Mouse (Mus musculus) stomach, postnatal 0 days (tissue): ENCODE results near the gene 1700003E16Rik. TPM values are rescaled to one million over a fixed set of nuclear protein-coding genes. Genes with fewer than 3 reads are reported as not detected.
A peak's percentile ranks its signal among the peaks of the same experiment; 100 is the strongest.

Source experiments
- ATAC-seq: fragments of 200-750 bp; cut with Nextera tagmentation; 2 replicates; pipeline ENCODE4 v1.8.0; 2017; ENCODE audit not compliant: low FRiP score, low TSS enrichment
- DNase-seq: peaks from one replicate; pipeline ENCODE4 v3.0.0-alpha.2; 2016; ENCODE audit warnings: low spot score
- H3K27ac ChIP-seq: fragments of 300-500 bp; sonication (generic); replicated peaks from 2 replicates; pipeline ENCODE4 v1.5.1; 2014; ENCODE audit warnings: mild to moderate bottlenecking, control low read depth
- H3K27me3 ChIP-seq: fragments of 300-500 bp; sonication (generic); 2 replicates; pipeline ENCODE4 v1.6.1; 2014; ENCODE audit warnings: low read length; ENCODE audit not compliant: control insufficient read depth, insufficient read depth
- H3K36me3 ChIP-seq: fragments of 300-500 bp; sonication (generic); 2 replicates; pipeline ENCODE4 v1.6.1; 2014; ENCODE audit warnings: low read length, mixed read lengths; ENCODE audit not compliant: control insufficient read depth, insufficient read depth
- H3K4me1 ChIP-seq: fragments of 300-500 bp; sonication (generic); replicated peaks from 2 replicates; pipeline ENCODE4 v1.6.1; 2014; ENCODE audit warnings: antibody characterized with exemption; ENCODE audit not compliant: control insufficient read depth, insufficient read depth
- H3K4me2 ChIP-seq: fragments of 300-500 bp; sonication (generic); replicated peaks from 2 replicates; pipeline ENCODE4 v1.6.1; 2014; ENCODE audit warnings: low read depth, mild to moderate bottlenecking, control low read depth, moderate library complexity
- H3K4me3 ChIP-seq: fragments of 300-500 bp; sonication (generic); 2 replicates; pipeline ENCODE4 v1.5.1; 2014; ENCODE audit warnings: low read depth, low read length, control low read depth
- H3K9ac ChIP-seq: fragments of 300-500 bp; sonication (generic); 2 replicates; pipeline ENCODE4 v1.6.1; 2014; ENCODE audit warnings: mild to moderate bottlenecking, low read length, control low read depth, mixed read lengths
- H3K9me3 ChIP-seq: fragments of 300-500 bp; sonication (generic); 2 replicates; pipeline ENCODE4 v1.6.1; 2016; ENCODE audit warnings: low read length; ENCODE audit not compliant: control insufficient read depth
- CTCF ChIP-seq: IDR thresholded peaks from 2 replicates; pipeline ENCODE4 v1.5.1; 2016; ENCODE audit warnings: antibody characterized with exemption, low read depth, mild to moderate bottlenecking, moderate library complexity
- EP300 ChIP-seq: optimal IDR thresholded peaks from 2 replicates; pipeline ENCODE3; 2016; ENCODE audit warnings: antibody characterized with exemption
- WGBS: fragments of 180-500 bp; shearing (Covaris S2); extraction: QIAGEN DNeasy Blood & Tissue Kit; methylation state at CpG from one replicate; pipeline ENCODE4 v1.1.7; 2014; 5-methylcytosine and 5-hydroxymethylcytosine counted together
- polyA plus RNA-seq: library from polyadenylated mRNA; unstranded; fragments of >200 nt; fragmentation: Nextera tagmentation; extraction: Ambion mirVana; gene quantifications from 2 replicates; pipeline ENCODE4 v1.2.1, GENCODE M21; 2015

1700003E16Rik gene
- polyA plus RNA-seq, 1 experiment from 2014 or later, result 1.1 TPM

- Histone ChIP-seq H3K4me1 (no peaks in the 10 kb centered on the region), H3K4me3 (no peak overlapping the region), H3K9ac (no peak overlapping the region), H3K27ac (no peak overlapping the region), H3K4me2 (no peak overlapping the region), H3K36me3 (no peaks in the 10 kb centered on the region), H3K27me3 (no peaks in the 10 kb centered on the region), H3K9me3 (no peaks in the 10 kb centered on the region)
- TF ChIP-seq EP300, result no peak
- TF ChIP-seq CTCF, result no peak
- 0 out of 2 replicates have a peak, but pooled peaks have one; percentile 13 for ATAC-seq
- 87% methylated on average over 2 of the region's 2 CpGs for WGBS
- DNase-seq, result no peak
These were observed 51.8 kb downstream of the 1700003E16Rik start for GRCm38 (mm10) chr6:83208050-83208400.

- Histone ChIP-seq H3K4me1 (no peaks in the 10 kb centered on the region), H3K9me3 (no peaks in the 10 kb centered on the region), H3K27me3 (no peaks in the 10 kb centered on the region), H3K27ac (no peak overlapping the region), H3K9ac (no peak overlapping the region), H3K36me3 (no peaks in the 10 kb centered on the region), H3K4me3 (no peak overlapping the region), H3K4me2 (no peak overlapping the region)
- WGBS, result 11% methylated on average over 2 of the region's 2 CpGs
- TF ChIP-seq EP300 (no peak), CTCF (no peak)
- no peak for ATAC-seq
- no peak for DNase-seq
These were observed 54.3 kb downstream of the 1700003E16Rik start for GRCm38 (mm10) chr6:83210495-83210894.

- Histone ChIP-seq H3K36me3 (no peaks in the 10 kb centered on the region), H3K9me3 (no peaks in the 10 kb centered on the region), H3K4me1 (no peaks in the 10 kb centered on the region), H3K9ac (no peak overlapping the region), H3K27ac (no peak overlapping the region), H3K27me3 (no peaks in the 10 kb centered on the region), H3K4me3 (no peak overlapping the region), H3K4me2 (no peak overlapping the region)
- no peak for ATAC-seq
- DNase-seq, result no peak
- WGBS, result 33% methylated on average over 5 of the region's 5 CpGs
- TF ChIP-seq CTCF (no peak), EP300 (no peak)
These were observed 55.3 kb downstream of the 1700003E16Rik start for GRCm38 (mm10) chr6:83211526-83211925.

Other genes with a start within 250 kb of the 1700003E16Rik start
- 0.58 and 0.67 TPM in 2 replicates for gene Sema4f, start 216.6 kb upstream of the 1700003E16Rik start, polyA plus RNA-seq
- gene M1ap, start 209.5 kb upstream of the 1700003E16Rik start, polyA plus RNA-seq, result 0.08 and 0.28 TPM in 2 replicates
- gene Dok1, start 122.9 kb upstream of the 1700003E16Rik start, polyA plus RNA-seq, result 8.3 TPM in 2 replicates
- 5.5 and 6.1 TPM in 2 replicates for gene Loxl3, start 122.2 kb upstream of the 1700003E16Rik start, polyA plus RNA-seq
- gene Aup1, start 101.9 kb upstream of the 1700003E16Rik start, polyA plus RNA-seq, result 135 and 150 TPM in 2 replicates
- 31.3 and 35.7 TPM in 2 replicates for gene Htra2, start 101.1 kb upstream of the 1700003E16Rik start, polyA plus RNA-seq
- gene Dqx1, start 98.6 kb upstream of the 1700003E16Rik start, polyA plus RNA-seq, result 5.4 and 5.8 TPM in 2 replicates
- gene Tlx2, start 86.1 kb upstream of the 1700003E16Rik start, polyA plus RNA-seq, result 2.4 TPM in 2 replicates
- 13.1 and 14.0 TPM in 2 replicates for gene Pcgf1, start 78.5 kb upstream of the 1700003E16Rik start, polyA plus RNA-seq
- gene Lbx2, start 70.0 kb upstream of the 1700003E16Rik start, polyA plus RNA-seq, result 0.53 and 0.56 TPM in 2 replicates
- 1.1 and 1.4 TPM in 2 replicates for gene Ccdc142, start 54.8 kb upstream of the 1700003E16Rik start, polyA plus RNA-seq
- 1.1 and 1.3 TPM in 2 replicates for gene Gm42688, start 54.8 kb upstream of the 1700003E16Rik start, polyA plus RNA-seq
- 108 and 117 TPM in 2 replicates for gene Mrpl53, start 47.4 kb upstream of the 1700003E16Rik start, polyA plus RNA-seq
- 23.2 and 24.4 TPM in 2 replicates for gene Mogs, start 40.9 kb upstream of the 1700003E16Rik start, polyA plus RNA-seq
- gene Wbp1, start 34.8 kb upstream of the 1700003E16Rik start, polyA plus RNA-seq, result 57.4 and 59.4 TPM in 2 replicates
- gene Ino80b, start 31.0 kb upstream of the 1700003E16Rik start, polyA plus RNA-seq, result 7.7 and 9.4 TPM in 2 replicates
- 18.5 and 20.4 TPM in 2 replicates for gene Rtkn, start 20.9 kb upstream of the 1700003E16Rik start, polyA plus RNA-seq
- 1.6 and 1.7 TPM in 2 replicates for gene Wdr54, start within 50 bp of the 1700003E16Rik start, polyA plus RNA-seq
- gene Dctn1, start 9.5 kb downstream of the 1700003E16Rik start, polyA plus RNA-seq, result 42.9 and 43.5 TPM in 2 replicates
- 0.08 and 0.18 TPM in 2 replicates for gene Slc4a5, start 63.4 kb downstream of the 1700003E16Rik start, polyA plus RNA-seq
- 21.1 and 23.0 TPM in 2 replicates for gene Mthfd2, start 169.5 kb downstream of the 1700003E16Rik start, polyA plus RNA-seq
- 31.0 and 32.5 TPM in 2 replicates for gene Mob1a, start 169.6 kb downstream of the 1700003E16Rik start, polyA plus RNA-seq
- gene Bola3, start 192.7 kb downstream of the 1700003E16Rik start, polyA plus RNA-seq, result 156 and 162 TPM in 2 replicates